Mouse (Mus musculus) brain, embryonic 14.5 days (tissue): ENCODE data around the gene Slc25a47.

Experiments used
- CTCF ChIP-seq: fragments of 200-500 bp; IDR thresholded peaks from 2 replicates; pipeline ENCODE4 v1.5.1; 2012; ENCODE audit warnings: inconsistent platforms, mild to moderate bottlenecking, moderate library complexity, borderline replicate concordance; ENCODE audit not compliant: insufficient read depth, insufficient read length; ENCODE audit errors: extremely low read depth
- POLR2A ChIP-seq: fragments of 200-500 bp; IDR thresholded peaks from 2 replicates; pipeline ENCODE4 v1.6.1; 2012; ENCODE audit warnings: mild to moderate bottlenecking, inconsistent platforms, borderline replicate concordance; ENCODE audit not compliant: poor library complexity, insufficient read depth, insufficient read length, severe bottlenecking; ENCODE audit errors: extremely low read depth

DNA sequence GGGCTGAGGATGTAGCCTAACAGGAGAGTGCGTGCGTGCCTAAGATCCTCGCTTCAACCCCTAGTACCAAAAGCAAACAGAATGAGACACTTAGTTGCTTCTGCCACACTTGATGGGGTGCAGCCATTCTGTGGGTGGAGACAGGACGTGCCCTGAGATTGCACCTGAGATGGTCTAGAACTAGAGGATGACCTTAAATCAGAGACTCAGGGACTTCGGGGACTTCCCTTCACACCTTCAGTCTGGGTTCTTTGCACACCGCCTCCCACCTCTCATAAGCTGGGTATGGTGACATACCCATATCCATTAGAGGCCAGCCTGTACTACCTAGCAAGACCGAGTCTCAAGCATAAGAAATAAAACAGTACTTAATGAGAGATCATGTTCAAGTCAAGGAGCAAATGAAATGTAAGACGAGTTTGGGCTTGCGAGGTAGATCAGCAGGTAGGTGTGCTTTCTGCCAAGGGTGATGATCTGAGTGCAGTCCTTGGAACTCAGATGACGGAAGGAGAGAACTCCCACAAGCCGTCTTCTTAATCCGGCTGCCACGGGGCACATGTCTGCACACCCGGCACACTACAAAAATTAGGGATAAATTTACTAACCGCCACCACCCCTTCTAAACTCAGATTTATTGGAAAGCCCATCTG, 11.5 kb upstream of the Slc25a47 start:
- no peak for TF ChIP-seq POLR2A
- no peak for TF ChIP-seq CTCF
